Mouse (Mus musculus) left cerebral cortex, postnatal 10 days (tissue): Measurements from ENCODE around the gene Lce1h. TPM values are rescaled to one million over a fixed set of nuclear protein-coding genes. Genes with fewer than 3 reads are reported as not detected.

ENCODE experiments used
- DNase-seq, 2 experiments: peaks; one replicate each; pipeline ENCODE4 v3.0.0; 2021 to 2022; ENCODE audit warnings: low spot score in 2 of 2, mixed read lengths in 1 of 2; ENCODE audit errors: extremely low spot score in 1 of 2
- intact Hi-C: fragments of 180-260 bp; cut with DNase I; formaldehyde crosslinking; loops from one replicate; pipeline ENCODE4 v1.15.1; 2025
- total RNA-seq, 2 experiments: library from RNA; stranded (reverse); gene quantifications; 2 replicates each; pipeline ENCODE4 v1.2.3; 2021

The Lce1h gene
- total RNA-seq, result not detected

GRCm38 (mm10) chr3:92764965-92765364, at the start of gene Lce1h:
TSS of gene Lce1h (minus strand) at chr3:92765065.
- intact Hi-C loops, result no loop called here
- DNase-seq, result no peak

DNA sequence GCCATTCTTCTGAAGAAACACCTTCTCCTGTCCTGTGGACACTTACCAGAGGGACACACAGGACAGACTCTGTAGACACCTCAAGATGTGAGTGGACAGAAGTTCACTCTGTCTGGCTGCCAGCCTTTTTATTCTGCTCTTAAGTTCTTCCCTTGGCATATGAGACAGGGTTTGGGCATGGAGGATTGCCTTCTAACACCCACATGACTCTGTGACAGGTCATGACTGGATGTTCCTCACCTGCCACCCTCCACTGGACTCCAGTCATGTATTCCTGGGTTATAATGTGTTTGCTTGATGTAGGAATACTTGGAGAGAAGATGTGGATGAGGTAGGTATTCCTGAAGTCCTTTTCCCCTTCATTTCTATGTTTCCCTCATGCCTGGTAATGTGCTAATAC, 42.9 kb upstream of the Lce1h start, which contains the start of gene Lce1k:
TSS of gene Lce1k (minus strand) at position 101 of the 400 bp plus-strand sequence.
- DNase-seq, result no peak
- intact Hi-C loops, result no loop called here

DNA sequence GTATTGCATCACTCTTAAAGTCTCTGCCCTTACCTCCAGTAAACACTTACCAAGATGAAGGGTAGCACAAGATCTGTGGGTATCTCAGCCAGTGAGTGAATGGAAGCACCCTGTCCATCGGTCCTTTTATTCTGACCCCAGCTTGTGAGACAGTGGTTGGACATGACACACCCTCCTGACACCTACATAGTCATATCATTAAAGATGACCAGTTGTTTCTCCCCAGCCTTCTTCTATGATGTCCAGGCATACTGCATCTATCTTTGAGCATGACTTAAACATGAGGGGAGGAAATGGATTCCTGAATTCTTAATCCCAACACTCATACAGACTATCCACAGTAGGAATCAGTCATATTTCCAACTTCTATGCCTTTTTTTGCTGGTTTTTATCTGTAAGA, 25.5 kb upstream of the Lce1h start, which contains the start of gene Lce1j:
TSS of gene Lce1j (minus strand) at position 101 of the 400 bp plus-strand sequence.
- intact Hi-C loops, result no loop called here
- DNase-seq, result no peak

DNA sequence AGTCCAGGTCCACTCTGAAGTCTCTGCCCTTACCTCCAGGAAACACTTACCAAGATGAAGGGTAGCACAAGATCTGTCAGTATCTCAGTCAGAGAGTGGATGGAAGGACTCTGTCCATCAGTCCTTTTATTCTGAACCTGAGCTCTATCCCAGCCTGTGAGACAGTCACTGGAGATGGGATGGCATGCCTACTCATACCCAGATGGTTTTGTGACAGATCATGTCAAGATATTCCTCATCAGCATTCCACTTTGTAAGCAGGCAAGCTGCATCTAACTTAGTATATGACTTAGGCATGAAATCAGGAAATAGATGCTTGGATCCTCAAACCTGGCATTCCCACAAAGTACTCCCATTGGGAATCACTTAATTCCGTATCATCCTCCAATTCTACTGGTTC, 13.9 kb upstream of the Lce1h start, which contains the start of gene Lce1i:
TSS of gene Lce1i (minus strand) at position 101 of the 400 bp plus-strand sequence.
- DNase-seq, result no peak
- intact Hi-C loops, result no loop called here

- no peak for DNase-seq
- intact Hi-C loops, result no loop called here
Measured at GRCm38 (mm10) chr3:92771573-92771972, 6.7 kb upstream of the Lce1h start.

- intact Hi-C loops, result no loop called here
- no peak for DNase-seq
Measured at GRCm38 (mm10) chr3:92753197-92753596, 11.7 kb downstream of the Lce1h start.

DNA sequence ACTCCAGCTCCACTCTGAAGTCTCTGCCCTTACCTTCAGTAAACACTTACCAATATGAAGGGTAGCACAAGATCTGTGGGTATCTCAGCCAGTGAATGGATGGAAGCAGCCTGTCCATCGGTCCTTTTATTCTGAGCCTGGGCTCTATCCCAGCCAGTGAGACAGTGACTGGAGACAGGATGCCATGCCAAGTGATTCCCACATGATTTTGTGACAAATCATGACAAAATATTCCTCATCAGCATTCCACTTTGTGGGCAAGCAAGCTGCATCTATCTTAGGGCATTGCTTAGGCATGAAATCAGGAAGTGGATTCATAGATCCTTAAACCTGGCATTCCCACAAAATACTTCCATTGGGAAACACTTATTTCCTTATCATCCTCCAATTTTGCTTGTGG, 12.6 kb downstream of the Lce1h start, which contains the start of gene Lce1g:
TSS of gene Lce1g (minus strand) at position 101 of the 400 bp plus-strand sequence.
- DNase-seq, result no peak
- intact Hi-C loops, result no loop called here

DNA sequence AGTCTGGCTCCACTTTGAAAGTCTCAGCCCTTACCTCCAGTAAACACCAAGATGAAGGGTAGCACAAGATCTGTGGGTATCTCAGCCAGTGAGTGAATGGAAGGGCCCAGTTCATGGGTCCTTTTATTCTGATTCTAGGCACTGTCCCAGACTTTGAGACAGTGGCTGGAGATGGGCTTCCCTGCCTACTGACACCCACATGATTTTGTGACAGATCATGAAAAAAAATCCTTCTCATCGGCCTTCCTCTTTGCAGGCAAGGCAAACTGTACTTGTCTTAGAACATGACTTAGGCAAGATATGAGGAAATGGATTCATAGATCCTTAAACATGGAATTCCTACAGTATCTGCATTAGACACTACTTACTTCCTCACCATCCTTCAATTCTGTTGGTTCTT, 25.9 kb downstream of the Lce1h start, which contains the start of gene Gm38119:
TSS of gene Gm38119 (minus strand) at position 101 of the 400 bp plus-strand sequence.
- no peak for DNase-seq
- intact Hi-C loops, result no loop called here

GRCm38 (mm10) chr3:92722631-92723030, 42.2 kb downstream of the Lce1h start:
- intact Hi-C loops, result no loop called here
- DNase-seq, result no peak

DNA sequence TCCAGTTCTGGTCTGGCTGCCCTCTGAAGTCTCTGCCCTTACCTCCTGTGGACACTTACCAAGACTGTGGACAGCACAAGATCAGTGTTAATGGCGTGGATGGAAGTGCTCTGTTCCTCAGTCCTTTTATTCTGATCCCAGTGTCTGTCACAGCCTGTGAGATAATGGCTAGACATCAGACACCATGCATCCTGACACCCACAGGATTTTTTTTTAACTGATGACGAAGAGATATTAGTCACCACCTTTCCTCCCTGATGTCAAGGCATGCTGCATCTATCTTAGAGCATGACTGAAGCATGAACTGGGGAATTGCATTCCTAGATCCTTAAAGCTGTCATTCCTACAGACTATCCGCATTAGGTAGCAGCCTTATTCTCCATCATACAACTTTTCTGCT, 44.6 kb downstream of the Lce1h start, which contains the start of gene Lce1f:
TSS of gene Lce1f (minus strand) at position 101 of the 400 bp plus-strand sequence.
- DNase-seq, result no peak
- intact Hi-C loops, result no loop called here

DNA sequence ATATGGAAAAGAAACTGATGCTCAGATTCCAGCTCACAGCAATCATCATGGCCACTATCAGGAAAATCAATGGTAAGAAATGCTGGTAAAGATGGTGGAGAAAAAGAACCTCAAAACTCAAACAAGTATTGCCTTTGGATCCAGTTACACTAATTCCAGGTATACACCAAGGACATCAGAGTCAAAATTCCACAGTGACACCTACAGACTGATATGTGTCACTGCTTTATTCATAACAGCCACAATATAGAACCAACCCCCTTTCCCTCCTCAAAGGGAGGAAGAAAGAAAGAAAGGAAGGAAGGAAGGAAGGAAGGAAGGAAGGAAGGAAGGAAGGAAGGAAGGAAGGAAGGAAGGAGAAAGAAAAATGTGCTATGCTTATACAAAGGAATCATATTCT, 49.7 kb downstream of the Lce1h start:
- intact Hi-C loops, result no loop called here
- DNase-seq, result no peak

Other genes with a start within 250 kb of the Lce1h start
- not detected for gene 2310046K23Rik, start 230.6 kb downstream of the Lce1h start, total RNA-seq
- not detected for gene Ivl, start 191.3 kb downstream of the Lce1h start, total RNA-seq
- not detected for gene Smcp, start 176.1 kb downstream of the Lce1h start, total RNA-seq
- not detected for gene 2210017I01Rik, start 157.6 kb downstream of the Lce1h start, total RNA-seq
- not detected for gene Lce6a, start 143.4 kb downstream of the Lce1h start, total RNA-seq
- not detected for gene Lce1a1, start 116.8 kb downstream of the Lce1h start, total RNA-seq
- gene Lce1b, start 108.1 kb downstream of the Lce1h start, total RNA-seq, result not detected
- not detected for gene Lce1a2, start 94.8 kb downstream of the Lce1h start, total RNA-seq
- not detected for gene Lce1c, start 85.8 kb downstream of the Lce1h start, total RNA-seq
- not detected for gene Lce1d, start 77.9 kb downstream of the Lce1h start, total RNA-seq
- gene Lce1e, start 56.0 kb downstream of the Lce1h start, total RNA-seq, result not detected
- not detected for gene Lce1f, start 44.7 kb downstream of the Lce1h start, total RNA-seq
- not detected for gene Gm38119, start 26.0 kb downstream of the Lce1h start, total RNA-seq
- not detected for gene Lce1g, start 12.7 kb downstream of the Lce1h start, total RNA-seq
- not detected for gene Lce1i, start 13.8 kb upstream of the Lce1h start, total RNA-seq
- gene Lce1j, start 25.4 kb upstream of the Lce1h start, total RNA-seq, result not detected
- not detected for gene Lce1k, start 42.8 kb upstream of the Lce1h start, total RNA-seq
- gene Kprp, start 62.2 kb upstream of the Lce1h start, total RNA-seq, result not detected
- gene Lce1l, start 86.2 kb upstream of the Lce1h start, total RNA-seq, result not detected
- not detected for gene 2310050C09Rik, start 105.2 kb upstream of the Lce1h start, total RNA-seq
- gene Lce3a, start 161.2 kb upstream of the Lce1h start, total RNA-seq, result not detected
- not detected for gene Lce3b, start 167.9 kb upstream of the Lce1h start, total RNA-seq
- not detected for gene Lce3c, start 179.4 kb upstream of the Lce1h start, total RNA-seq
- gene Lce3d, start 192.3 kb upstream of the Lce1h start, total RNA-seq, result not detected
- gene Lce3e, start 202.0 kb upstream of the Lce1h start, total RNA-seq, result not detected
- not detected for gene Lce3f, start 227.2 kb upstream of the Lce1h start, total RNA-seq